Mouse (Mus musculus): ENCODE results near the gene Sult2a6. TPM values are rescaled to one million over a fixed set of nuclear protein-coding genes. Genes with fewer than 3 reads are reported as not detected.

The Sult2a6 gene
- not detected in 2 replicates for polyA plus RNA-seq (2012; ENCODE audit: insufficient read depth, low replicate concordance)

- Histone ChIP-seq H3K4me1 (no peaks in the 10 kb centered on the region), H3K36me3 (replicated peaks; ENCODE audit: low read length) (no peaks in the 10 kb centered on the region), H3K9me3 (no peaks in the 10 kb centered on the region), H3K4me3 (replicated peaks) (no peak within 1 kb of the TSS), H3K27me3 (replicated peaks) (no peaks in the 10 kb centered on the region)
- no peak for TF ChIP-seq GATA1 (IDR thresholded peaks at IDR 0.05; ENCODE audit: borderline replicate concordance, low read length)
- no peak for TF ChIP-seq FLI1 (IDR thresholded peaks at IDR 0.05; ENCODE audit: low read length)
Observed at GRCm38 (mm10) chr7:14254770-14255169, at the start of gene Sult2a6. TSS of gene Sult2a6 (minus strand) at chr7:14254870.

- no peaks in the 10 kb centered on the region for H3K36me3 ChIP-seq (replicated peaks; ENCODE audit: low read length)
- no peak overlapping the region for H3K4me3 ChIP-seq (replicated peaks)
- no peak for TF ChIP-seq GATA1 (IDR thresholded peaks at IDR 0.05; ENCODE audit: borderline replicate concordance, low read length)
- no peak for TF ChIP-seq FLI1 (IDR thresholded peaks at IDR 0.05; ENCODE audit: low read length)
- peaks cover 3% of the 10 kb centered on the region; the same call in 1 of the 2 replicates for H3K9me3 ChIP-seq
- H3K4me1 ChIP-seq: no peaks in the 10 kb centered on the region
- no peaks in the 10 kb centered on the region for H3K27me3 ChIP-seq (replicated peaks)
Observed at GRCm38 (mm10) chr7:14215231-14215630, 39.4 kb downstream of the Sult2a6 start.

GRCm38 (mm10) chr7:14203417-14203816 lies 51.3 kb downstream of the Sult2a6 start:
- no peaks in the 10 kb centered on the region for H3K27me3 ChIP-seq (replicated peaks)
- H3K4me3 ChIP-seq (replicated peaks): no peak overlapping the region
- peaks cover 7% of the 10 kb centered on the region for H3K9me3 ChIP-seq
- no peaks in the 10 kb centered on the region for H3K4me1 ChIP-seq
- H3K36me3 ChIP-seq (replicated peaks; ENCODE audit: low read length): no peaks in the 10 kb centered on the region
- TF ChIP-seq GATA1 (IDR thresholded peaks at IDR 0.05; ENCODE audit: borderline replicate concordance, low read length) (no peak), FLI1 (IDR thresholded peaks at IDR 0.05; ENCODE audit: low read length) (no peak)

- no peak for TF ChIP-seq GATA1 (IDR thresholded peaks at IDR 0.05; ENCODE audit: borderline replicate concordance, low read length)
- Histone ChIP-seq H3K4me1 (no peaks in the 10 kb centered on the region), H3K4me3 (replicated peaks) (no peak overlapping the region), H3K36me3 (replicated peaks; ENCODE audit: low read length) (no peaks in the 10 kb centered on the region), H3K27me3 (replicated peaks) (no peaks in the 10 kb centered on the region), H3K9me3 (peaks cover 3% of the 10 kb centered on the region; the same call in 1 of the 2 replicates)
Observed at GRCm38 (mm10) chr7:14202487-14202886, 52.2 kb downstream of the Sult2a6 start.

Other genes with a start within 250 kb of the Sult2a6 start
- gene Sult2a3, start 131.8 kb downstream of the Sult2a6 start, polyA plus RNA-seq (2012; ENCODE audit: insufficient read depth, low replicate concordance): not detected in 2 replicates
- not detected in 2 replicates for gene Obox8, start 78.7 kb upstream of the Sult2a6 start, polyA plus RNA-seq (2012; ENCODE audit: insufficient read depth, low replicate concordance)
- not detected in 2 replicates for gene Sult2a8, start 191.9 kb upstream of the Sult2a6 start, polyA plus RNA-seq (2012; ENCODE audit: insufficient read depth, low replicate concordance)
- not detected in 2 replicates for gene Sult2a7, start 239.4 kb upstream of the Sult2a6 start, polyA plus RNA-seq (2012; ENCODE audit: insufficient read depth, low replicate concordance)